Mouse (Mus musculus): ENCODE results near the gene Zfp628.
A peak's percentile ranks its signal among the peaks of the same experiment; 100 is the strongest.

DNA sequence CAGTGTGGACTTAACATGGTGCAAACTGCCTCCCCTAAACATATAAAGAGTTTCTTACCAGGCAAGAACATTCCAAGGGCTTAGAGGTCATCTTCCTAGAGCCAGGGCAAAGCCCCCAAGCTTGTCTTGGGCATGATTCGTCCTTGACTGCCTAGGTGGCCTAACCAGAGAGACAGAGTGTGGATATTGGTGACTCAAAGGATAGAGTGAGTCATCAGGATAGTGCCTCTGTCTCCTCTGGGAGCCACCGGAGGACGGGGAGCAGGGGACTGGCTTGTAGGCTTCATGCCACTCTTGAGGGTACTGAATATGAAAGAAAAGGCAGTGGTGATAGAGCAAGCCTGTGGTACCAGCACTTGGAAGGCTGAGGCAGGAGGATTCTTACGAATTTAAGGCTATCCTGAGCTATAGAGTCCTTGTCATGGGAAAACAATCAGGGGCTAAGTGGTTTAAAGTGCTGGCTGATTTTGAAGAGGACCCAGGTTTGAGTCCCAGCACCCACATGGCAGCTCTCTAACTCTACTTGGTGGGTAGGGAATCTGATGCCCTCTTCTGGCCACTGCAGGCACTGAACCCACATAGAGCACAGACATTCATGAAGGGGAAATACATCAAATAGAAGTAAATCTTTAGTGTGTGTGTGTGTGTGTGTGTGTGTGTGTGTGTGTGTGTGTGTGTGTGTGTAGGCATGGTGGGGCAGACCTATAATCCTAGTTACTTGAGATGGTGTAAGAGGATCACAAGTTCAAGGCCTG is 19.3 kb downstream of the Zfp628 start:
- TF ChIP-seq CTCF (conservative IDR thresholded peaks at IDR 0.05; ENCODE audit: insufficient read depth, insufficient read length, low read depth, low read length): 0 out of 2 replicates have a peak, but pooled peaks have one; percentile 14
- no peak for TF ChIP-seq POLR2A (IDR thresholded peaks at IDR 0.05; ENCODE audit: low read depth, low read length)
